Mouse (Mus musculus) inflammation-experienced regulatory T-cells, adult 6 months (primary cell): ENCODE data around the gene Ctnna3. TPM values are rescaled to one million over a fixed set of nuclear protein-coding genes. Genes with fewer than 3 reads are reported as not detected.
"Not testable (repeated sequence)": the region's sequence is repeated elsewhere in the genome, so short reads cannot be mapped to it uniquely, and the experiment has no call there.

Experiments used
- ATAC-seq: one replicate; pipeline ENCODE4 v1.8.0; 2017
- polyA plus RNA-seq, 3 experiments: library from polyadenylated mRNA; unstranded; fragments of 100-300 nt; shearing (Covaris generic); gene quantifications; one replicate each; pipeline ENCODE4 v1.2.1; 2017

The Ctnna3 gene
- under 1 TPM in 1 of 3 experiments, not detected in 2; 0.12 TPM for polyA plus RNA-seq

- ATAC-seq = peak; percentile 88
Measured at GRCm38 (mm10) chr10:63429785-63430305, at the start of gene Ctnna3. TSS of gene Ctnna3 (plus strand) at chr10:63430098.

- peak; percentile 23 for ATAC-seq
Measured at GRCm38 (mm10) chr10:63381498-63382280, 48.2 kb upstream of the Ctnna3 start, which contains the start of gene Sirt1. TSS of gene Sirt1 (minus strand) at chr10:63381704.

DNA sequence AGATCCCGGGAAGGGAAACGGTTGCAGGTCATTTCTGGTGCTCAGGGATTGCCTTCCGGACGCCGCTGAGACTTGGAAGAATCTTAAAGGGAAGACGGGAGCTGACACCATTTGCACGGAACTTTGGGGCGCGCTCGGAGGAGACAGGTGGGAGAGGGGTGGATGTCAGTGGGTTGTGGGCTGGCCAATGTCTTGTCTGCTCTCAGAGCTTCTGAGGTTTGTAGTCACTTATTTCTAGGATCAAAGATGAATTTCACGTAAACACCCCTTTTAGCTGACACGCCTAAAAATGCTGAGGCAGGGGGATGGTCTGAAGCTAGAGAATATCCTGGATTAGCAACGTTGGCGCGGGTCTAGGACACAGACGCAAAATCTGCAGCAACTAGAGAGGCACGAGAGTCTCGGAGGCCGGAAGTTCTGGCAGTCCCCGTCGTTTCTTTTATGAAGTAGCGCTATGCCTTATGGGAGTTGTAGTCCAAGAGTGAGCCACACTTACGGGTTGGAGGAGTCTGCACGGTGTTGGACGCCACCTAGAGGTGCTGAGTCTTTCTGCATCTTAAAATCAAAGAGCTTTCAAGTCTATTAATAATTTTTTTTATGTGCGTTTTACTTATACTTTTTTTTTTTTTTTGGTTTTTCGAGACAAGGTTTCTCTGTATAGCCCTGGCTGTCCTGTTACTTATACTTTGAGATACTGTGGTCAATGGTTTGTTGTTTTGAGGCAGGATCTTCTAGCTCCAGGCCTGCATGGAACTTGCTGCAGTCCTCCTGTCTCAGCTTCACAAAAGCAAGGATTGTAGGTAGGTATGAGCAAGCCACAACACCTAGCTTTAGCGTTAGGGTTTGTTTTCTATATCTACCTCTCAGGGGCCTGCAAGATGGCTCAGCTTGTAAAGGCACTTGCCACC, 47.3 kb upstream of the Ctnna3 start, which contains the start of gene Dnajc12:
Gene Dnajc12 (plus strand): TSS at position 72 of the 908 bp plus-strand sequence.
- peak; percentile 88 for ATAC-seq

DNA sequence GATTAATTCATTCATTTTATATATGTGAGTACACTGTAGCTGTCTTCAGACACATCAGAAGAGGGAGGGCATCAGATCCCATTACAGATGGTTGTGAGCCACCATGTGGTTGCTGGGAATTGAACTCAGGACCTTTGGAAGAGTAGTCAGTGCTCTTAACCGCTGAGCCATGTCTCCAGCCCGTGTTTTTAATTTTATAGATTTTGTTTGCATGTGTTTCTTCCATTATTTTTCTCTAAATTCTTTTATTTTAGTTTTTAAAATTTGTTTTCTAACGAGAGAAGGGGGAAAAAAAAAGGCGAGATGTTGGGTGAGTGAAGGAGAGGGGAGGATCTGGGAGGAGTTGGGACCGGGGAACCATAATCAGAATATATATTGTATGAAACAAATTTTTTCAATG, 44.0 kb upstream of the Ctnna3 start:
- ATAC-seq = not testable (repeated sequence)

DNA sequence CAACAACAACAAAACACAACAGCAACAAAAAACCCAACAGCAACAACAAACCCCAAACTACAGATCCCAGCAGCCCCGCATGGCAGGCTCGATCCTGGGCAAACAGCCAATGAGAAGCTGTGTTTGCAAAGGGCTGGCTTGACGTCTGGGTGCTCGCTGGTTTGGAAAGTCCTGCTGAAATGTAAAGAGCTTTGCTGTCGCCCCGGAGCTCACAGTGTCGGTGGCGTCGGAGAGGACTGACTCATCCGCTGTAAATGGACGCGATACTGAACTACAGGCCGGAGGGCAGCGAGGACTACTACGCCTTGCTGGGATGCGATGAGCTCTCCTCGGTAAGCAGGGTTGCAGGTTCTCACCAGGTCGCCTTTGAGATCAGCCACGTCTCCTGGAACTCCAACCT, 43.5 kb upstream of the Ctnna3 start:
- peak; percentile 79 for ATAC-seq

DNA sequence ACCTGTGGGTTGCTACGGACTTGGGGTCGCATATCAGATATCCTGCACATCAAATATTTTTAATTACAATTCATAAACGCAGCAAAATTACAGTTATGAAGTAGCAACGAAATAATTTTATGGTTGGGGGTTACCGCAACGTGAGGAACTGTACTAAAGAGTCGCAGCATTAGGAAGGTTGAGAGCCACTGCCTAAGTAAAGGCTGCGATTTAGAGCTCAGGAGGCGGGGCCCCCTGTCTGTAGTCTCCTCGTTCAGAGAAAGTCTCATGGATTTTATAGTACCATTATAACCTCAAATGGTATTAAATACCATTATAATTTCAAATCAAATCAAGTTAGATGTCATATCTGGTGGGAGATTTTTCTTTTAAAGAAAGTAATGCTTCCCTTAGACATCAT, 42.9 kb upstream of the Ctnna3 start:
- no peak for ATAC-seq

GRCm38 (mm10) chr10:63388948-63389347, 41.0 kb upstream of the Ctnna3 start:
- no peak for ATAC-seq

- no peak for ATAC-seq
Measured at GRCm38 (mm10) chr10:63396963-63397362, 32.9 kb upstream of the Ctnna3 start.

DNA sequence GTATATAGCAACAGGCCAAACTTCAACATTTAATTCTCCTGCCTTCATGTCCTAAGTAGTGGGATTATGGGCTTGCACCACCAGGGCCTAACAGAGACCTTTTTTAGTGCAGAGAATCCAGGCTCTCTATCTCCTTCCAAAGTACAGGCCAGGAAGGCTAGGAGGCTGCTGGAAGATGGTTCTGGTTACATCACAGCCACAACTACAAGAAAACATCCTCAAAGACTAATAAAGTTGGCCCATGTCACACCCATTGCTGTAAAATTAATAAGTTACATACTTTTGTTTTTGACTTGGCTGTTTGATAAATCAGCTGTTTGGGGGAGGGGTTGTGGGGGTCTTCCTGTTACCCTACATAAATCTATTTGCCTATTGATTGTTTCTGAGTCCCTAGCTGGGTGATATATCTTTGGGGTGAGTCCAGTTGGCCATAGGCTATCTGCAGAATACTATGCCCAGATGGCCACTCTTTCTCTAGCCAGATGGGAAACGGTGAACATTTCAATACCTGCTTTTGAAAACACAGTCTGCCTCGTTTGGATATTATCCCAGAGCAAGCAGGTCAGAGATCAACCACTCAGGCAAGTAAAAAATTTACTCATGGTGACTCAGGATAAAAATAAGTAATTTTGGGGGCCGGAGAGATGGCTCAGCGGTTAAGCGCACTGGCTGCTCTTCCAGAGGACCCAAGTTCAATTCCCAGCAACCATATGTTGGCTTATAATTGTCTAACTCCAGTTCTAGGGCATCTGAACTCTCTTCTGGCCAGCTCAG, 27.0 kb upstream of the Ctnna3 start:
- ATAC-seq = no peak

GRCm38 (mm10) chr10:63403636-63404035, 26.3 kb upstream of the Ctnna3 start:
- no peak for ATAC-seq

DNA sequence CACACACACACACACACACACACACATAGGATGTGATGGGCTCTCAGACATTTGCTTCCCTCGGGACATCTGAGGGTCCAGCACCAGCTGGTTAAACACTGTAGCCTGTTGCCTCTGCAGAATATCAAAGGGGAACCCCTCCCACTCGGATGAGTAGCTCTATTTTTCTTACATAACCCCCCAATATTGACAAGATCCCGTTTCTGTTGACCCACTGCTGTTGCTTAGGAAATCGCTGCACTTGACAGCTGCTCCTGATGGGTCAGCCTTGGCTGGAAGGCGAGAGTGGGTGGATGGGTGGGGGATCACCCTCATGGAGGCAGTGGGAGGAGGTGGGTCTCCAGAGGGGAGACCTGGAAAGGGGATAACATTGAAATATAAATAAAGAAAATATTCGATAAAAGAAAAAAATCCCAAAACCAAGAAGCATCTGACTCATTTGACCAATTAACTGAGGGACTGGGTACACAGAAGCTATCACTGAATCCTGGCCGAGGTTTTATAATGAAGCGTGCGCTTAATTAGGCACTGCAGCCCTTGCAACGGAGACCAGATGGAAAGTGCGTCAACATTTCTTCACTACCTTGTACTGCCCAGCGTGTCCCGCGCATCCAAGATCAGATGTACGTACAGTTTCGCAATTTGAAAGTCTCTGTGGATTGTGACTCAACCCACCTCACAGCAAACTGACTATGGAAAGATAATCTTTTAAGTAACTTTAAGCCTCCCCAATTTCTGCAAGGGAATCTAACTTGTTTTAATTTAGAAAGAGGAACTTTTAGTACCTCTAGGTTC, 19.5 kb upstream of the Ctnna3 start:
- ATAC-seq = no peak

GRCm38 (mm10) chr10:63411674-63412073, 18.2 kb upstream of the Ctnna3 start:
- ATAC-seq = not testable (repeated sequence)

GRCm38 (mm10) chr10:63412756-63413155, 17.1 kb upstream of the Ctnna3 start:
- ATAC-seq = no peak

DNA sequence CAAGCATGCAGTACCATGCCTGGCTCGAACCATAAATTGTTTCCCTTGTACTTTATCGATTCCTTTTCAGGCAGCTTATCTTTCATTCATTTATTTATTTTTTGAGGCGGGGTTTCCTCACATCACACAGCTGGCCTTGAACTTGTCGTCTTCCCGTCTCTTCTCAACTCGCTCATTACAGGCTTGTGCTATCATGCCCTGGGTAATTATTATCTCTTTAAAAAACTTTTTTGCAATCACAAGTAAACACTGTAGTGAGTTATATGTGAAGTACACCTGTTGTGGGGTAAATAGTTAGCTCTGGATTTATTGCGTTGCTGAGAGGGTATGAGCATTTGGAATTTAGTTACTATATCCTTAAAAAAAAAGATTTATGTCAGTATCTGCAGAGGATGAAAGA, 14.6 kb upstream of the Ctnna3 start:
- ATAC-seq = no peak

GRCm38 (mm10) chr10:63415850-63416249, 14.0 kb upstream of the Ctnna3 start:
- ATAC-seq = no peak

GRCm38 (mm10) chr10:63417061-63417460, 12.8 kb upstream of the Ctnna3 start:
- no peak for ATAC-seq

- peak; percentile 41 for ATAC-seq
Measured at GRCm38 (mm10) chr10:63421739-63422735, 7.9 kb upstream of the Ctnna3 start, which contains the start of gene Gm7075. TSS of gene Gm7075 (minus strand) at chr10:63421789.

DNA sequence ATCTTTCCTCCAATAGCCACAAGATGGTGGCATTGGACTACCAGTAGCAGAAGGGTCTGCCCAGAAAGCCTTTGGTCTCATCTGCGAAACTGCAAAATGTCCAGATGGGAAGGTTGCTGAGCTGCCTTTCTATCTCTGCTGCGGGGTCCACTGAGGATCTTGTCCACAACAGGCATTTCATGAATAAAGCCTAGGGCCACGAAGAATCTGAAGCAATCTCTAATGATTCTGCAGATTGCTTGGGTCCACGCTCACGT, 7.2 kb upstream of the Ctnna3 start:
- ATAC-seq = no peak

DNA sequence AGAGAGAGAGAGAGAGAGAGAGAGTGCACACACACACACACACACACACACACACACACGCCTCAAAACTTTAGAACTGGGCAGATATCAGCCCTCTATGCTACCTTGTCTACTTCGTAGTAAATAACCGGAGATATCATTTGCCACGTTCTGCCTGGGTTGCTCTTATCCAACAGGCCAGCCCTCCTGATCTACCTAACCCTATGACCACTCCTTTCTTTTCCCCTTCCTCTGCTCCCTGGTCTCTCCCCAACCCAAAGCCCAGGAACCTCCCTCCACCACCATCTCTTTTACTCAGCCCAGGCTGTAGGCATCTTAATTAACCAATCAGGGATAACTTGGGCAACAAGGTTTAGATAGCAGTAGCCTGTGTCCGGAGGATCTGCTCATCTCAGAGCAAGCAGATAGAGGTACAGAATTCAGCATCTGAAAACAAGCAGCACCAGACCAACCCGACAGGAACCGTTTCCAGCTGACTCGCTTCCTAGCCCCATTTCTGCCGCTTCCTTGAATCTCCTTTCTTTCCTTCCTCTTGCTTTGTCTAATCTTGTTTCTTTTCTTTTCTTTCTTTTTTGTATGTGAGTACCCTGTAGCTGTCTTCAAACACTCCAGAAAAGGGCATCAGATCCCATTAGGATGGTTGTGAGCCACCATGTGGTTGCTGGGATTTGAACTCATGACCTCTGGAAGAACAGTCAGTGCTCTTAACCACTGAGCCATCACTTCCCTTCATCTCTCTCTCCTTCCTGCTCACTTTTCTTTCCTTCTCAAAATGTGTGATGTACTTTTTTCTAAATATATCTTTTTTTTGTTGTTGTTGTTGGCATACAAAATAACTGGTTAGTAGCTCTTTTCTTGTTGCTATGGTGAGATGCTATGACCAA, 6.1 kb upstream of the Ctnna3 start:
- ATAC-seq = no peak
